In genomic region chr10:88200541-88200940, GRCm38 (mm10) we compare ENCODE assay signal across 8 mouse cellular contexts. TPM values are rescaled to one million over a fixed set of nuclear protein-coding genes. Genes with fewer than 3 reads are reported as not detected.
DNase-seq lines count a peak whose midpoint lies in the region; ATAC-seq and TF ChIP-seq lines count a peak whose summit lies in the region.

No protein-coding gene starts in this region.

- no peak overlapping the region for H3K9ac ChIP-seq in intestine, embryonic 14.5 days (ENCODE audit: low read length)
- H3K9ac ChIP-seq in midbrain, postnatal 0 days (replicated peaks; ENCODE audit: low read length, poor library complexity, severe bottlenecking): no peak overlapping the region

- H3K36me3 ChIP-seq in forebrain, embryonic 10.5 days (replicated peaks): peaks cover 6% of the 10 kb centered on the region
- peaks cover 6% of the 10 kb centered on the region for H3K36me3 ChIP-seq in intestine, embryonic 14.5 days (ENCODE audit: control insufficient read depth, insufficient read depth, low read length)
- H3K36me3 ChIP-seq in midbrain, postnatal 0 days (ENCODE audit: insufficient read depth, low read length): peaks cover 3% of the 10 kb centered on the region; the same call in 1 of the 2 replicates

- peak; percentile 68 for ATAC-seq in intestine, embryonic 14.5 days (replicated peaks; ENCODE audit: low FRiP score, low TSS enrichment, low read depth)
- ATAC-seq in midbrain, postnatal 0 days (ENCODE audit: low FRiP score): peak; percentile 55; the same call in 1 of the 2 replicates

- H3K9me3 ChIP-seq in forebrain, embryonic 10.5 days: no peaks in the 10 kb centered on the region
- H3K9me3 ChIP-seq in intestine, embryonic 14.5 days (ENCODE audit: control insufficient read depth, low read length): no peaks in the 10 kb centered on the region
- H3K9me3 ChIP-seq in midbrain, postnatal 0 days (ENCODE audit: low read length): no peaks in the 10 kb centered on the region

- H3K4me2 ChIP-seq in intestine, embryonic 14.5 days (ENCODE audit: low read length): peak overlapping the region; percentile 71
- peak overlapping the region; percentile 76 for H3K4me2 ChIP-seq in midbrain, postnatal 0 days (ENCODE audit: low read depth, low read length, poor library complexity, severe bottlenecking)

- 3% methylated on average over 4 of the region's 4 CpGs for WGBS in lung, adult 2 months
- WGBS in forebrain, embryonic 10.5 days: 25% methylated on average over 4 of the region's 4 CpGs
- WGBS in intestine, embryonic 14.5 days: 12% methylated on average over 4 of the region's 4 CpGs
- 19% methylated on average over 4 of the region's 4 CpGs for WGBS in midbrain, postnatal 0 days

- TF ChIP-seq POLR2A in lung, adult 2 months (IDR thresholded peaks at IDR 0.05; ENCODE audit: borderline replicate concordance, extremely low read depth, low read depth, low read length): no peak

- H3K4me1 ChIP-seq in lung, adult 2 months (ENCODE audit: control insufficient read depth, insufficient read depth, low read length): peaks cover 6% of the 10 kb centered on the region
- peaks cover 13% of the 10 kb centered on the region for H3K4me1 ChIP-seq in forebrain, embryonic 10.5 days
- H3K4me1 ChIP-seq in intestine, embryonic 14.5 days (replicated peaks; ENCODE audit: control insufficient read depth, insufficient read depth, low read length): peaks cover 5% of the 10 kb centered on the region; the same call in 1 of the 2 replicates
- 0 out of 2 replicates have a peak, but pooled peaks cover 3% of the 10 kb centered on the region for H3K4me1 ChIP-seq in midbrain, postnatal 0 days (ENCODE audit: insufficient read depth, low read length)

- H3K4me3 ChIP-seq in lung, adult 2 months (replicated peaks; ENCODE audit: extremely low read depth, low read depth, low read length): peak overlapping the region; percentile 46
- peak overlapping the region; percentile 68 for H3K4me3 ChIP-seq in forebrain, embryonic 10.5 days
- peak overlapping the region; percentile 66 for H3K4me3 ChIP-seq in intestine, embryonic 14.5 days (ENCODE audit: low read depth, low read length)
- peak overlapping the region; percentile 62 for H3K4me3 ChIP-seq in midbrain, postnatal 0 days (ENCODE audit: low read depth, low read length)

- H3K27ac ChIP-seq in forebrain, embryonic 10.5 days: peak overlapping the region; percentile 92
- H3K27ac ChIP-seq in intestine, embryonic 14.5 days (ENCODE audit: low read depth): no peak overlapping the region
- no peak overlapping the region for H3K27ac ChIP-seq in midbrain, postnatal 0 days (ENCODE audit: low read depth, low read length)

- DNase-seq in lung, adult 2 months: peak; percentile 7
- no peak for DNase-seq in lung, adult 18-20 months
- DNase-seq in forebrain, embryonic 10.5 days (ENCODE audit: extremely low spot score, low spot score): no peak
- DNase-seq in intestine, embryonic 14.5 days (ENCODE audit: low spot score): no peak
- no peak for DNase-seq in midbrain, postnatal 0 days (ENCODE audit: low spot score)
- no peak for DNase-seq in testis, postnatal 10 days (ENCODE audit: low spot score)
- DNase-seq in cerebellum, adult 11 months: no peak
- no peak for DNase-seq in yolk sac, embryonic 10.5 days (ENCODE audit: low spot score)

- H3K27me3 ChIP-seq in forebrain, embryonic 10.5 days (ENCODE audit: poor library complexity, severe bottlenecking): no peaks in the 10 kb centered on the region
- no peaks in the 10 kb centered on the region for H3K27me3 ChIP-seq in intestine, embryonic 14.5 days (replicated peaks; ENCODE audit: control insufficient read depth, insufficient read depth, low read length)
- H3K27me3 ChIP-seq in midbrain, postnatal 0 days (ENCODE audit: insufficient read depth, low read length): no peaks in the 10 kb centered on the region

- no peak for TF ChIP-seq CTCF in lung, adult 2 months (IDR thresholded peaks at IDR 0.05; ENCODE audit: insufficient read depth, low read length)
- no peak for TF ChIP-seq CTCF in midbrain, postnatal 0 days (IDR thresholded peaks at IDR 0.05)

RNA-seq across cellular contexts. Expression of gene Washc3, which starts 0.4 kb away (rescaled TPM):
- 9.3 and 14.4 TPM in 2 replicates for polyA plus RNA-seq in lung, adult 2 months (2012; rRNA removed)
- polyA plus RNA-seq in forebrain, embryonic 10.5 days (2016; fragmentation: Nextera tagmentation; extraction: Ambion mirVana): 46.7 TPM in 2 replicates
- polyA plus RNA-seq in intestine, embryonic 14.5 days (2014; fragmentation: Nextera tagmentation; extraction: Ambion mirVana): 65.7 and 72.8 TPM in 2 replicates
- total RNA-seq in midbrain, postnatal 0 days (2014; rRNA removed): 15.1 and 18.5 TPM in 2 replicates
- 39.2 and 40.8 TPM in 2 replicates for polyA plus RNA-seq in midbrain, postnatal 0 days (2015; fragmentation: Nextera tagmentation; extraction: Ambion mirVana)

RNA-seq across cellular contexts. Expression of gene Nup37, which starts 53.7 kb away (rescaled TPM):
- polyA plus RNA-seq in lung, adult 2 months (2012; rRNA removed): 2.3 and 3.6 TPM in 2 replicates
- 116 and 118 TPM in 2 replicates for polyA plus RNA-seq in forebrain, embryonic 10.5 days (2016; fragmentation: Nextera tagmentation; extraction: Ambion mirVana)
- polyA plus RNA-seq in intestine, embryonic 14.5 days (2014; fragmentation: Nextera tagmentation; extraction: Ambion mirVana): 95.1 and 101 TPM in 2 replicates
- 11.5 and 16.3 TPM in 2 replicates for total RNA-seq in midbrain, postnatal 0 days (2014; rRNA removed)
- polyA plus RNA-seq in midbrain, postnatal 0 days (2015; fragmentation: Nextera tagmentation; extraction: Ambion mirVana): 12.6 and 15.9 TPM in 2 replicates

RNA-seq across cellular contexts. Expression of gene Parpbp, which starts 53.8 kb away (rescaled TPM):
- polyA plus RNA-seq in lung, adult 2 months (2012; rRNA removed): 0.24 and 0.25 TPM in 2 replicates
- 15.3 and 17.3 TPM in 2 replicates for polyA plus RNA-seq in forebrain, embryonic 10.5 days (2016; fragmentation: Nextera tagmentation; extraction: Ambion mirVana)
- polyA plus RNA-seq in intestine, embryonic 14.5 days (2014; fragmentation: Nextera tagmentation; extraction: Ambion mirVana): 12.8 and 15.9 TPM in 2 replicates
- total RNA-seq in midbrain, postnatal 0 days (2014; rRNA removed): 2.1 and 7.7 TPM in 2 replicates
- 0.83 and 1.0 TPM in 2 replicates for polyA plus RNA-seq in midbrain, postnatal 0 days (2015; fragmentation: Nextera tagmentation; extraction: Ambion mirVana)
